Mouse (Mus musculus) CH12.LX (cell line): Measurements from ENCODE around the gene Larp1. TPM values are rescaled to one million over a fixed set of nuclear protein-coding genes. Genes with fewer than 3 reads are reported as not detected.
A peak's percentile ranks its signal among the peaks of the same experiment; 100 is the strongest.
"Not testable (repeated sequence)": the region's sequence is repeated elsewhere in the genome, so short reads cannot be mapped to it uniquely, and the experiment has no call there.

ENCODE experiments used
- DNase-seq: peaks from one replicate; pipeline ENCODE4 v3.0.0-alpha.2; 2013; ENCODE audit errors: extremely low read depth
- H3K27ac ChIP-seq: 2 replicates; pipeline ENCODE4 v1.5.1; 2012; ENCODE audit warnings: low read depth, mild to moderate bottlenecking, control low read depth, moderate library complexity; ENCODE audit not compliant: insufficient read depth
- H3K27me3 ChIP-seq: replicated peaks from 2 replicates; pipeline ENCODE3; 2012; ENCODE audit warnings: inconsistent platforms
- H3K36me3 ChIP-seq, 2 experiments: replicated peaks in 1 of 2; 2 replicates each; pipeline versions ENCODE3 to v1.6.1; 2012; ENCODE audit warnings: inconsistent platforms in 1 of 2, low read length in 1 of 2, mild to moderate bottlenecking in 1 of 2, mixed read lengths in 1 of 2, moderate library complexity in 1 of 2; ENCODE audit not compliant: control insufficient read depth in 1 of 2, insufficient read depth in 1 of 2
- H3K4me1 ChIP-seq, 2 experiments: 2 replicates each; pipeline ENCODE4 v1.6.1; 2012; ENCODE audit warnings: inconsistent platforms in 1 of 2, moderate library complexity in 1 of 2; ENCODE audit not compliant: insufficient read depth in 2 of 2, control insufficient read depth in 1 of 2
- H3K4me2 ChIP-seq: 2 replicates; pipeline ENCODE4 v1.6.1; 2012; ENCODE audit warnings: low read depth, mild to moderate bottlenecking, control low read depth; ENCODE audit not compliant: poor library complexity, insufficient read depth, severe bottlenecking
- H3K4me3 ChIP-seq, 3 experiments: fragments of 150-350 bp in 1 of 3; sonication (generic) in 1 of 3; replicated peaks in 1 of 3; 2 replicates each; pipeline versions ENCODE3 to v1.5.1; 2011 to 2012; ENCODE audit warnings: low read depth in 2 of 3, low read length in 2 of 3, mild to moderate bottlenecking in 2 of 3, moderate library complexity in 2 of 3, control low read depth in 1 of 3, improper control_type of control experiment in 1 of 3, inconsistent platforms in 1 of 3, mixed read lengths in 1 of 3; ENCODE audit not compliant: poor library complexity in 1 of 3
- H3K79me2 ChIP-seq: replicated peaks from 2 replicates; pipeline ENCODE4 v1.6.1; 2012; ENCODE audit warnings: mild to moderate bottlenecking, moderate library complexity; ENCODE audit not compliant: control insufficient read depth, poor library complexity, insufficient read depth, severe bottlenecking; ENCODE audit errors: extremely low read depth
- H3K9ac ChIP-seq: 2 replicates; pipeline ENCODE4 v1.6.1; 2012; ENCODE audit warnings: low read depth, mild to moderate bottlenecking, control low read depth, moderate library complexity; ENCODE audit not compliant: insufficient read depth
- H3K9me3 ChIP-seq: replicated peaks from 2 replicates; pipeline ENCODE3; 2012; ENCODE audit warnings: low read length, inconsistent platforms, mixed read lengths
- BHLHE40 ChIP-seq: IDR thresholded peaks from 2 replicates; pipeline ENCODE4 v1.6.1; 2011; ENCODE audit warnings: mild to moderate bottlenecking, low read depth, low read length, improper control_type of control experiment
- CHD1 ChIP-seq: IDR thresholded peaks from 2 replicates; pipeline ENCODE4 v1.6.1; 2012; ENCODE audit warnings: low read depth, low read length, improper control_type of control experiment, inconsistent platforms
- CTCF ChIP-seq, 2 experiments: IDR thresholded peaks in 1 of 2; conservative IDR thresholded peaks in 1 of 2; 2 replicates each; pipeline ENCODE4 v1.5.1; 2011 to 2012; ENCODE audit warnings: low read depth in 2 of 2, low read length in 2 of 2, improper control_type of control experiment in 1 of 2, inconsistent platforms in 1 of 2, mild to moderate bottlenecking in 1 of 2, moderate library complexity in 1 of 2
- E2F4 ChIP-seq: IDR thresholded peaks from 2 replicates; pipeline ENCODE4 v1.6.1; 2011; ENCODE audit warnings: low read depth, low read length, improper control_type of control experiment; ENCODE audit not compliant: insufficient replicate concordance
- ELF1 ChIP-seq: IDR thresholded peaks from 2 replicates; pipeline ENCODE4 v1.6.1; 2014; ENCODE audit warnings: low read depth, mild to moderate bottlenecking, inconsistent platforms, low read length, improper control_type of control experiment
- ETS1 ChIP-seq: conservative IDR thresholded peaks from 2 replicates; pipeline ENCODE4 v1.6.1; 2012; ENCODE audit warnings: low read depth, mild to moderate bottlenecking, inconsistent platforms, low read length, improper control_type of control experiment, moderate library complexity
- IRF4 ChIP-seq: IDR thresholded peaks from 2 replicates; pipeline ENCODE4 v1.6.1; 2014; ENCODE audit warnings: low read depth, mild to moderate bottlenecking, inconsistent platforms, low read length, improper control_type of control experiment
- MAFK ChIP-seq: IDR thresholded peaks from 2 replicates; pipeline ENCODE4 v1.6.1; 2011; ENCODE audit warnings: low read length, improper control_type of control experiment; ENCODE audit not compliant: insufficient replicate concordance
- MYC ChIP-seq: IDR thresholded peaks from 2 replicates; pipeline ENCODE4 v1.6.1; 2011; ENCODE audit warnings: low read depth, mild to moderate bottlenecking, improper control_type of control experiment, low read length
- NRF1 ChIP-seq: IDR thresholded peaks from 2 replicates; pipeline ENCODE4 v1.6.1; 2014; ENCODE audit warnings: low read depth, mild to moderate bottlenecking, inconsistent platforms, low read length, improper control_type of control experiment, moderate library complexity
- POLR2A ChIP-seq: IDR thresholded peaks from 2 replicates; pipeline ENCODE4 v1.6.1; 2011; ENCODE audit warnings: low read depth, mild to moderate bottlenecking, improper control_type of control experiment, low read length
- RAD21 ChIP-seq: IDR thresholded peaks from 2 replicates; pipeline ENCODE4 v1.6.1; 2011; ENCODE audit warnings: low read depth, mild to moderate bottlenecking, low read length, improper control_type of control experiment, moderate library complexity
- SIN3A ChIP-seq: IDR thresholded peaks from 2 replicates; pipeline ENCODE4 v1.6.1; 2012; ENCODE audit warnings: low read length, improper control_type of control experiment, inconsistent platforms
- SMC3 ChIP-seq: IDR thresholded peaks from 2 replicates; pipeline ENCODE4 v1.6.1; 2011; ENCODE audit warnings: low read depth, low read length, improper control_type of control experiment
- TBP ChIP-seq: conservative IDR thresholded peaks from 2 replicates; pipeline ENCODE4 v1.6.1; 2011; ENCODE audit warnings: low read depth, low read length, improper control_type of control experiment
- TCF12 ChIP-seq: IDR thresholded peaks from 2 replicates; pipeline ENCODE4 v1.6.1; 2014; ENCODE audit warnings: low read depth, mild to moderate bottlenecking, inconsistent platforms, low read length, improper control_type of control experiment
- USF2 ChIP-seq: conservative IDR thresholded peaks from 2 replicates; pipeline ENCODE4 v1.6.1; 2011; ENCODE audit warnings: low read depth, low read length, improper control_type of control experiment
- dilution Hi-C: fragments of 300-500 bp; cut with MboI; formaldehyde crosslinking; loops from 2 replicates; pipeline ENCODE4 v1.14.3; 2020; ENCODE audit warnings: low sequenced_read_pairs; ENCODE audit not compliant: extremely low pct_unique_long_range_greater_than_20kb, extremely low pct_ligation_motif_present
- in situ Hi-C: fragments of 300-500 bp; cut with MboI; formaldehyde crosslinking; loops from 3 replicates; pipeline ENCODE4 v1.14.3; 2019; ENCODE audit warnings: low sequenced_read_pairs, low pct_ligation_motif_present, low pct_unique_long_range_greater_than_20kb, mixed read lengths
- polyA plus RNA-seq: library from polyadenylated mRNA; unstranded; fragments of >175 nt; gene quantifications from 2 replicates; pipeline ENCODE4 v1.2.1, GENCODE M21; 2012; ENCODE audit warnings: low read depth; ENCODE audit not compliant: insufficient read length
- total RNA-seq, 2 experiments: library from RNA; depleted of rRNA; stranded (reverse); fragments of 300-350 nt in 1 of 2; fragments of >200 nt in 1 of 2; gene quantifications; 2 replicates each; pipeline ENCODE4 v1.2.3; 2012 to 2014

Larp1 gene
- total and polyA plus RNA-seq, 3 experiments = 38.2 to 284 (median 94.1) TPM

DNA sequence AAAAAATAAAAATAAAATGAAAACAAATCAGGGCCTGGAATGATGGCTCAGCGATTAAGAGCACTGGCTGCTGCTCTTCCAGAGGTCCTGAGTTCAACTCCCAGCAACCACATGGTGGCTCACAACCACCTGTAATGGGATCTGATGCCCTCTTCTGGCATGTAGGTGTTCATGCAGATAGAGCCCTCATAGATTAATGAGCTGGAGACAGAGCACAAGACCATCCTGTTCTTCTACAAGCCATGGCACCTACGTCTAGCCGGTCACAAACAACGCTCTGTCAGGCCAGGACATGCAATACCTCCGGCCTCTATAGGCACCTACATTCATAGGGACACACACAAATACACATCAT, 89.5 kb downstream of the Larp1 start:
- in situ Hi-C loops, H3K36me3 ChIP-seq, H3K9me3 ChIP-seq, H3K4me3 ChIP-seq, H3K27ac ChIP-seq, H3K79me2 ChIP-seq, H3K4me2 ChIP-seq, H3K27me3 ChIP-seq, dilution Hi-C loops, DNase-seq, H3K9ac ChIP-seq: not testable (repeated sequence)
- TF ChIP-seq TCF12 = 0 out of 2 replicates have a peak, but pooled peaks have one; percentile 4
- peak; percentile 75; the same call in 1 of the 2 replicates for TF ChIP-seq MYC
- TF ChIP-seq CTCF (conservative IDR thresholded peaks at IDR 0.05 in 1 of 2, IDR thresholded peaks at IDR 0.05 in 1 of 2; ENCODE audit: low read depth in 2 of 2, low read length in 2 of 2) = peak in 1 of 2 experiments; percentile 79; a peak in 2 of 4 replicates
- TF ChIP-seq RAD21 = peak; percentile 1
- peak; percentile 43 for TF ChIP-seq SMC3
- H3K4me1 ChIP-seq = peaks cover 9 to 36% of the 10 kb centered on the region in 2 experiments

DNA sequence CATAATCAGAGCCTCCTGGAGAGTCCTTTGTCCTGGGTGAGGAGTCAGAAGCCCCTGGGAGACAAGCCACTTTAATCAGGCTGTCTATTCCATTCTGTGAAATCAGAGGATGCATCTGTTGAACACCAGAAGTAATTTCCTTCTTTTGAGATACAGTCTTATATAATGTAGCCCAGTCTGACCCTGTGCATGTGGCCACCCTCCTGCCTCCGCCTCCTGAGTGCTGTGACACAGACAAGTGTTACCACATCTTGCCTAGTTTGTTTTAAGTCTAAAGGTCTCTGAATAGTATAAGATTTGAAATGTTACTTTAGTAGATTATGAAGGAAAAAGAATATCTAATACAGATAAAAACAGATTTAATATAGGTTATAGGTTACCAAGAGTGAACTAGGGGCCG, 91.1 kb downstream of the Larp1 start:
- H3K36me3 ChIP-seq = no peaks in the 10 kb centered on the region
- H3K4me1 ChIP-seq = peaks cover 11 to 35% of the 10 kb centered on the region in 2 experiments
- dilution Hi-C loops (no loop called here), in situ Hi-C loops (loop anchor here (5.0 kb wide), 1 partner anchor 33 kb away; no protein-coding TSS in a partner anchor)
- no peaks in the 10 kb centered on the region for H3K27me3 ChIP-seq
- H3K9me3 ChIP-seq = no peaks in the 10 kb centered on the region
- no peak overlapping the region for H3K27ac ChIP-seq
- H3K4me3 ChIP-seq = no peak overlapping the region
- no peak for DNase-seq
- H3K4me2 ChIP-seq = no peak overlapping the region
- H3K9ac ChIP-seq = no peak overlapping the region
- TF ChIP-seq ELF1 (no peak), POLR2A (no peak), NRF1 (no peak), E2F4 (no peak), IRF4 (no peak), ETS1 (no peak)
- TF ChIP-seq, all 38 proteins: peak for 0
- peaks cover 9% of the 10 kb centered on the region for H3K79me2 ChIP-seq

DNA sequence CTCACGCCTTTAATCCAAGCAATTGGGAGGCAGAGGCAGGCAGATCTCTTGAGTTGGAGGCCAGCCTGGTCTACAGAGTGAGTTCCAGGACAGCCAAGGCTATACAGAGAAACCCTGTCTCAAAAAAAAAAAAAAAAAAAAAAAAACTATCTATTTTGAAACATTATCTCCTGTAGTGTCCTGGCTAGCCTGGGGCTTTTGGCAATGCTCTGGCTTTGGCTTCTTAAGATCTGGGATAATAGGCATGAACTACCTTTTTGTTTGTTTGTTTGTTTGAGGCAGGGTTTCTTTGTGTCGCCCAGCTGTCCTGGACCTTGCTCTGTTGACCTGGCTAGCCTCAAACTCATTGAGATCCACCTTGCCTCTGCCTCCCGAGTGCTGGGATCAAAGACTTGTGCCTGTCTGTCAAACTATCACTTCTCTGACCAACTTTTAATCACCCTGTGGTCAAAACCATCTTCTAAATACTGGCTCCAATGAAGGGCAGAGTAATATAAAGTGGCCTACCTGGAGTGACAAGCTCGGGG, 92.4 kb downstream of the Larp1 start:
- no peaks in the 10 kb centered on the region for H3K27me3 ChIP-seq
- H3K9me3 ChIP-seq = no peaks in the 10 kb centered on the region
- dilution Hi-C loops = no loop called here
- DNase-seq = no peak
- H3K36me3 ChIP-seq = peaks cover 0 to 4% of the 10 kb centered on the region in 2 experiments
- H3K4me1 ChIP-seq = peaks cover 10 to 38% of the 10 kb centered on the region in 2 experiments
- H3K27ac ChIP-seq = no peak overlapping the region
- H3K9ac ChIP-seq = no peak overlapping the region
- peaks cover 22% of the 10 kb centered on the region for H3K79me2 ChIP-seq
- no peak overlapping the region for H3K4me3 ChIP-seq
- TF ChIP-seq CHD1 = no peak
- TF ChIP-seq USF2 = no peak
- TF ChIP-seq SIN3A = no peak
- TF ChIP-seq MYC = no peak
- TF ChIP-seq BHLHE40 = no peak
- TF ChIP-seq MAFK = no peak
- no peak for TF ChIP-seq TBP
- TF ChIP-seq ETS1 = no peak
- TF ChIP-seq, all 38 proteins: peak for 0
- H3K4me2 ChIP-seq = no peak overlapping the region
- in situ Hi-C loops = loop anchor here (5.0 kb wide), 1 partner anchor 34 kb away; no protein-coding TSS in a partner anchor
